Mouse (Mus musculus) adrenal gland, postnatal 4 days (tissue): Measurements from ENCODE around the gene Ngfr. TPM values are rescaled to one million over a fixed set of nuclear protein-coding genes. Genes with fewer than 3 reads are reported as not detected.
"Not testable (repeated sequence)": the region's sequence is repeated elsewhere in the genome, so short reads cannot be mapped to it uniquely, and the experiment has no call there.

Experiments
- DNase-seq, 2 experiments: peaks; one replicate each; pipeline ENCODE4 v3.0.0; 2021 to 2022; ENCODE audit warnings: low spot score in 2 of 2, mixed read lengths in 2 of 2
- long read RNA-seq, 2 experiments: library from polyadenylated mRNA; stranded (forward); transcript quantifications; one replicate each; pipeline ENCODE4 v2.0.0; 2021
- total RNA-seq, 2 experiments: library from RNA; stranded (reverse); gene quantifications; 2 replicates each; pipeline ENCODE4 v1.2.3; 2021

The Ngfr gene
- total RNA-seq, result 10 to 100 TPM; 15.3 to 20.4 TPM
- long read RNA-seq, experiment 1, result 0 reads
- long read RNA-seq, experiment 2, transcript Ngfr-201 (6 exons, 3,446 nt), result major isoform, 7 of 10 reads
- long read RNA-seq, experiment 2, partial matches to known transcripts, result 2 of 10 reads
- long read RNA-seq, experiment 2, other reads (novel, unspliced or antisense), result 1 of 10 reads

DNA sequence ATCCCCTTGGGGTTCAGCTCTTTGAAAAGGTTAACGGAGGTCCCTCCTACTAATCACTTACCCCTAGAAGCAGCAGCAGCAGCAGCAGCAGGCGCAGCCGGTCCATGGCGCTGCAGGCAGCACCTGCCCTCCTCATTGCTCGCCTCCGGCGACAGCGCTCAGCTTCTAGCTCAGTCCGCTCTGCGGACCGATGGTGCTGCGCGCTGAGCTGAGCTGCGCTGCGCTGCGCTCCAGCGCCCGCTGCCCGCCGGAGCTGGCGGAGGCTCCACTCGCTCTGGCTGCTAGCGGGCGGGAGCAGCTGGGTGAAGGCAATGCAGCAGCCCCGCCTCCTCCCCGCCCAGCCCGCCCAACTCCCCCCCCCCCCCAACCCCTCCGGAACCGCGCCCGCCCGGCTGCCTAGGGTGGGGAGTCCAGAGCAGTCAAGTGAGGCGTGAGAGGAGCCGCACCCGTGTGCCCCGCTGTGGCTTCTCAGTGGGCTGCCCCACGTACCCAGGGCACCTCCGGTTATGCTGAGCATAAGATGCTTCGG, at the start of gene Ngfr:
Gene Ngfr (minus strand): TSS at position 313 of the 529 bp plus-strand sequence.
- DNase-seq, result no peak

DNA sequence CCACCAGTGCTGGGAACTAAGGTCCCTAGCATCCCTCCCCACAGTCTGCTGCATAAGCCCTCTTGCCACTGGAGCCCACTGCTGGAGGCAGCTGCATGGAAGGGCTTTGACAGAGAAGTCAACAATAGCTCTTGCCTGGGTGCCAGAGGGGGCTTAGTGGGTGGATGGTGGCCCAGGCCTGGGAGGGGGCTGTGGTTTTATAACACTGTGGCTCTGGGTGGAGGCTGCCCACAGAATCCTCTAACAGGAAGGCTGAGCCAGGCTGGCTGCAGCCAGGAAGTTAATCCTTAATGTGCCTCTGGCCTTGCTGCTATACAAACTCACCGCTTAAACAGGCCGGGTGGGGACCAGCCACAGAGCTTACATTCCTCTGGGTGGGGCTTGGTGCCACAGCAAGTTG, 47.5 kb upstream of the Ngfr start:
- DNase-seq, result no peak

- no peak for DNase-seq
These were observed 46.0 kb upstream of the Ngfr start for GRCm38 (mm10) chr11:95633512-95634000.

DNA sequence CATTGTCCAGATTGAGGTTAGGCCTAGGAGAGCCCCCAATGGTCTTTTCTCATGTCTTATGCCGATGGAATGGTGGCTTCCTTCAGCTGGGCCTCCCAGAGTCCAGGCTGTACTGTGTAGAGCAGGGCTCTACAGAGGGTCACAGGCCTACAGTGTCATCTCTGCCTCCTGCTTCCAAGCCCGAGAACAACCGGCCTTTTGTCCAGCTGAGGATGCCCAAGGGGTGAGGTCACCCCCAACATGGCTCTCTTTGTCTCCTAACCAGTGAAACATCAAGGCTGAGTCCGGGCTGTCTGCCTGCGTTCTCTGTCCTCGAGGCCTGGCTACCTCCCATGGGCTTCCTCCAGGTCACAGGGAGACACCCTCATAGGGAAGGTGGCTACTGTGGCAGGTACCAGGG, 44.9 kb upstream of the Ngfr start:
- no peak for DNase-seq

- DNase-seq, result no peak
These were observed 43.8 kb upstream of the Ngfr start for GRCm38 (mm10) chr11:95631301-95631700.

DNA sequence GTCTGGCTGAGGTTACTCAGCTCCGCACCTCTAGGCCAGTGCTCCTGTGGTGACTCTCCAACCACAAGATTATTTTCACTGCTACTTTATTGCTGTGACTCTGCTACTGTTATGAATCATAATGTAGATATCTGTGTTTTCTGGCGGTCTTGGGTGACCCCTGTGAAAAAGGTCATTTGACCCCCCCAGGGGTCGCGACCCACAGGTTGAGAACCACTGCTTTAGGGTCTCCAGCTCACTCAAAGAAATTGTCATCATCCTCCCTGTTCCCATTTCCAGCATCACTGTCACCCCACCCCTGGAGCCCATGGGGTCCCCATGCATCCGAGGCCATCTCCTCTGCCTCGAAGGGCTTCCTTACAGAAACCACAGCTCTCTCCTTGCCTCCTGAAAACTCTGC, 43.0 kb upstream of the Ngfr start:
- no peak for DNase-seq

GRCm38 (mm10) chr11:95622426-95622825, 34.9 kb upstream of the Ngfr start:
- DNase-seq, result no peak

- no peak for DNase-seq
These were observed 34.1 kb upstream of the Ngfr start for GRCm38 (mm10) chr11:95621541-95622130.

GRCm38 (mm10) chr11:95621010-95621409, 33.5 kb upstream of the Ngfr start:
- no peak for DNase-seq

DNA sequence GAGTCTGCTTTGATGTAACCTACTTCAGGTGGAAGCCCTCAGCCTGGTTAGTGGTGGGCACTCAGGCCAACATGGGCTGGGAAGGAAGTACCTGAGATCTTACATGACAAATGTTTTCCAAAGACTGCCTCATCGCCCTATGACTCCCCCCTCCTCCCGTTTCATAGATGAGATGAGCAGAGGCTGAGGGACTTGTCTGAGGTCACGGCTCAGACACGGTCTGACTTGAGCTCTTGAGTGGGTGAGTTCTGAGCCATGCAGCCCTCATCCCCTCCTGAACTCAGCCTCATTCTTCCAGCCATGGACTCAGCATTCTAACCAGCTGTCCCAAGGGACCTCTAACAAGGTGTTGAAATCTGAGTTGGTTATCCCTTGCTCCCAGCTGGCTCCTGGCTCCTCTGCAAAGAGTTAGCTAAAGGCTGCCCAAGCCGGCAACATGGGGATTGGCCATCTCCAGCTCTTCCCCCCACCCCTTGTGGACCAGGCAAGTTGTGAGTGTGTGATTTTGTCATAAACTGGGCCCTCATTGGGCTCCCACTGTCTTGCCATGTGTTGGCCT, 32.4 kb upstream of the Ngfr start:
- no peak for DNase-seq

DNA sequence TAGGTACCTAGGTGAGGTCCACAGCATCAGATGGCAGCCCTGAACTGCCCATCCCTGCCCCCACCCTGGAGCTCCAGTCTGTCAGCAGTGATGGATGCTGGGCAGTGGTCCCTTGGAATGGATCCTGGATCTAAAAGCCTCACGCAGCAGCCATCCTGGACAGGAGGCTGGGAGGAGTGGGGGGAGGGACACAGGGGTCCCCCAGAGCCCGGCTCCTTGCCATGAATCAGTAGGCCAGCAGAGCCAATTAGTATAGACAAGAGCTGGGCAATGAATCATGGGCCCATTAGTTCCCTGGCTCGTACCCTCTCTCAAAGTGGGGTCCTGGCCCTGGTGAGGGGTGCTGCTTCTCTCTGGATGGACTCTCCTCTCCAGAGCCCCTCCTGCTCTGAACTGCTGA, 31.5 kb upstream of the Ngfr start:
- DNase-seq, result no peak

GRCm38 (mm10) chr11:95617785-95618465, 30.4 kb upstream of the Ngfr start:
- DNase-seq, result peak in 1 of 2 experiments; percentile 14

DNA sequence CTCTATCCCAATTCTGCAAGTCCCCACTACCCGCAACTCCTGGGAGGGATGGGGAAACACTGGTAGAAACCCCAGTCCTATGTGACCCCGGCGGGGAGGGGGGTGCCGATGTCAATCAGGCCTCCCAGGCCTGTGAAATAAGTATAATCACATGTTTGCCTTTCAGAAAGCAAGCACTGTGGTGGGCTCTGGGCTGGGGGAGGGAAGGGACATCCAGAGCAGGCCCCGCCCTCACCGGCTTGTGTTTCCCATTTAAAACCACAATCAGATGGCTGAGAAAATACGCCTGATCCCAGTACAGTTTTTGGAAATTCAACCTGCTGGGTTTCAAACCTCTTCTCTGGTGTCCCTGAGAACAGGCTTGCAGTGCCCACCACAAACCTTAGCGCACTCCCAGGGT, 27.2 kb upstream of the Ngfr start:
- DNase-seq, result no peak

DNA sequence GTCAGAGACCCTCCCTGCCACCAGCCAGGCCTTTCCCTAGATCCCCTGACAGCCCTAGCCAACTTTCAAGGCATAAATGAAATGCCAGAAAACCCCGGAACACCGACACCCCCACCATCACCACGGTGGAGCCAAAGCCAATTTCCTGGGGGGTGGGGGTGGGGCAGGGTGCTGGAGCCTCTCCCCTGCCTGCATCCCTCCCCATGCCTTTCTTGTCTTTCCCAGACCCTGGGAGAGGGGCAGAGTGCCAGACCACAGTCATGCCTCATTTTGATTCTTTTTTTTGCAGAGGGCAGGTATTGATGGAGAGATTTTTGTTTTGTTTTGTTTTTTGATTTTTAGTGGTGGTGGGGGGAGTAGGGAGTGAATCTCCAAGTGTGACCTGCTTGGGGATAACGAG, 23.7 kb upstream of the Ngfr start:
- no peak for DNase-seq

DNA sequence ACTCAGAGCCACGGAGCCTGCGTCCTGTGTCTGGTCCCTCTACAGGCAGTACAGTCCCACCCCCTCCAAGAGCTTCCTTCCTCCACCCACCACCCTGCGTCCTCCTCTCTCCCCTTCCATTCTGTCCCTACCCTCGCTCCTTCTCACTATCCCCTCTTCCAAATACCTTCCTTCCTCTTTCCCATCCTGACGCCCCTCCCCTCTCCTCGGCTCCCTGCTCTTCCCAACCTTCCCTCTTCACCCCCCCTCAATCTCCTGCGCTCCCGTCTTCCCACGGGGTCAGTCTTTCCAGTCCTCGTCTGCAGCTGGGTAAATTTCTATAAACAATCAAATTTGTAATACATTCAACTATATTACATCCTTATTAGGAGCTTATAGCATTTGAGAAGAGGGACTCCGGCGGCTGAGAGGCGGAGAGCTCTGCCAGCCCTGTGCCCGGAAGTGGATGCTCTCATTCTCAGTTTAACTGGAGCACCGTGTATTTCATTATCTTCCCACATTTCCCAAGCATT, 22.9 kb upstream of the Ngfr start:
- no peak for DNase-seq

- DNase-seq, result no peak
These were observed 22.4 kb upstream of the Ngfr start for GRCm38 (mm10) chr11:95609924-95610323.

GRCm38 (mm10) chr11:95607286-95607685, 19.8 kb upstream of the Ngfr start:
- not testable (repeated sequence) for DNase-seq

- no peak for DNase-seq
These were observed 10.9 kb upstream of the Ngfr start for GRCm38 (mm10) chr11:95598214-95599062.

GRCm38 (mm10) chr11:95597741-95598140, 10.2 kb upstream of the Ngfr start:
- DNase-seq, result no peak

DNA sequence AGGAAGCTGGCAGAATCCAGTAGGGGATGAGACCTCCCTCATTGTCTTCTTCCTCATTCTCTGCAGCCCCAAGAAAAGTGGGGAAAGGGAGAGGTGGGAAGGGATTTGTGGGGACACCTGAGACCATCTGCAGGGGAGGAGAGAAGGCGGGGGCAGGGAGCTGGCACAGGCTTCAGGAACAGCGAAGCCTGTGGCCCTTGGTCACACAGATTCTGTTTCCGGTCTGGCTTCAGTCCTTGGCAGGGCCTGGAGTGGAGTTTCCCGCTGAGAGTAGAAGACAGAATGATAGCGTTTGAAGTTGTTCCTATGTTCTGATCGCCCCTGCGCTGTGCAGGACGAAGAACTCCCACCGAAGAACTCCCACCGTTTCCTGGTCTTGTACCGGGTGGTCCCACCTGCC, 9.2 kb upstream of the Ngfr start:
- DNase-seq, result no peak

- no peak for DNase-seq
These were observed 8.6 kb upstream of the Ngfr start for GRCm38 (mm10) chr11:95596150-95596515.
